Mouse (Mus musculus) bone marrow macrophage, adult 2 months (primary cell): ENCODE results near the gene Gatad1.

ENCODE experiments used
- CTCF ChIP-seq: IDR thresholded peaks from 2 replicates; pipeline ENCODE4 v1.5.1; 2012; ENCODE audit warnings: low read depth, mild to moderate bottlenecking, low read length, moderate library complexity
- POLR2A ChIP-seq: IDR thresholded peaks from 2 replicates; pipeline ENCODE4 v1.6.1; 2012; ENCODE audit warnings: mild to moderate bottlenecking, low read depth, low read length, borderline replicate concordance

DNA sequence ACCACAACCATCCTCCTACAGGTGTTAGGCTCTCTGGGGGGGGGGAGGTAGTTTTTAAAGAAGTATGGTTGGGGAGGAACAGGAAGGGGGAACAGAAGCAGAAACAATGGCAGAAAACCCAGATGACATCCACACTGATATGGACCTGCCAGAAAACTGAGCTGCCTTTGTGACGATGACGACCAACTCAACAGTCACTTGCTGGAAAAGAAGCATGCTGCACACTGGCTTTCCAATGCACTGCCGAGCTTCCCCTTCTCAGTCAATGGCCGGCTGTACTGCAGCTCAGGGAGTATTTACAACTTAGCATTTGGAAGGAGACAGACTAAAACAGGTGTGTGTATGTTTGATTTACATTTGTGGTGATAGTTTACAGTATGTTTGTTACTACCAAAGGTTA, 38.2 kb upstream of the Gatad1 start:
- no peak for TF ChIP-seq POLR2A
- no peak for TF ChIP-seq CTCF
